Mouse (Mus musculus): Measurements from ENCODE around the gene Gh.

DNA sequence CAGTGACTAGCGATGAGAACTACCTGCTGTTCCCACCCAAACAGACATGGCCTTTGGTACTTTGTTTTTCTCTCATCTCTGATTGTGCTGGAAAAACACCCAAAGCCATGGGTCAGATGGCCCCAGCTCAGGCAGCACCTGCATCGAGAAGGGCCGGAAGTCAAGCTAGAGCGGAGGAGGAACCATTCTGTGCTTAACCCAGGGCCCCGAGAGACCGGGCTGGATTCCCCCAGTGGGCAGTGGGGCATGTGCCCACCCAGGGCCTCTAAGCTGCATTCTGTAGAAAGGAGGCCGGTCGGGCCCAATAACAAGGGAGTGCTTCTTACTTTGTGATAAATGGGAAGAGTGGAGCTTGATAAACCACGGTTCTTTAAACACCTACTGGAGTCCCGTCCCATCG is 6.5 kb upstream of the Gh start:
- TF ChIP-seq POLR2A (IDR thresholded peaks at IDR 0.05; ENCODE audit: control insufficient read depth, low read depth, low read length) (no peak), CTCF (IDR thresholded peaks at IDR 0.05; ENCODE audit: control insufficient read depth, insufficient read depth, insufficient replicate concordance, low read depth, low read length) (no peak)
